Mouse (Mus musculus): ENCODE results near the gene Apoc1.

DNA sequence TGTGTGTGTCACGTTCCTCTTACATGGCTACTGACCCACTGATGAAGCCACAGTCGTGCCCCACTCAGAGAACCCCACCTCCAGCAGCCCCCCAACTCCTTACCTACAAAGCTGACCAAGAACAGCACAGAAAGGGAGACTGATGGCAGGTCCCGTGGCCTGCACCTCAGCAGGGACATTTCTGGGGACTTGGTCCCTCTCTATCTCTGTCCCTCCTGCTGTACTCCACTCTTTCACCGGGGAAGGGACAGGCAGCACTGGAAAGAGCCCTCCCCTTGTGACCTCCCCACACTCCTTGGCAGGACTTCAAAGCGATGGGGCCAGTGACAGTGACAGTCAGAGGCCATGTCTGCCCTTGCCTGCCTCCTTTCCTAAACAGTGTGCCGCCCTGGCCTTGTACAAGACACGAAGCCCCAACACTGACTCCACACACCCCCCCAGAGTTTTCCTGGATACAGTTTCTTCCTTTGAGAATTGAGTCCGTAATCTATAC is 11.2 kb downstream of the Apoc1 start, which contains the start of the genes Gm44805 and Apoc4:
- TF ChIP-seq CTCF (IDR thresholded peaks at IDR 0.05; ENCODE audit: low read depth) (no peak), EP300 (optimal IDR thresholded peaks at IDR 0.05) (no peak)
